Mouse (Mus musculus) left cerebral cortex, postnatal 4 days (tissue): ENCODE measurements around the gene Vti1a. TPM values are rescaled to one million over a fixed set of nuclear protein-coding genes. Genes with fewer than 3 reads are reported as not detected.
A peak's percentile ranks its signal among the peaks of the same experiment; 100 is the strongest.

Experiments used
- DNase-seq: peaks from one replicate; pipeline ENCODE4 v3.0.0-alpha.2; 2022
- intact Hi-C: fragments of 180-260 bp; cut with DNase I; formaldehyde crosslinking; loops from one replicate; pipeline ENCODE4 v1.15.1; 2025
- total RNA-seq, 2 experiments: library from RNA; stranded (reverse); gene quantifications; 2 replicates each; pipeline ENCODE4 v1.2.3; 2021

The Vti1a gene
- total RNA-seq, 2 experiments from 2014 or later, result 49.6 to 50.2 TPM

DNA sequence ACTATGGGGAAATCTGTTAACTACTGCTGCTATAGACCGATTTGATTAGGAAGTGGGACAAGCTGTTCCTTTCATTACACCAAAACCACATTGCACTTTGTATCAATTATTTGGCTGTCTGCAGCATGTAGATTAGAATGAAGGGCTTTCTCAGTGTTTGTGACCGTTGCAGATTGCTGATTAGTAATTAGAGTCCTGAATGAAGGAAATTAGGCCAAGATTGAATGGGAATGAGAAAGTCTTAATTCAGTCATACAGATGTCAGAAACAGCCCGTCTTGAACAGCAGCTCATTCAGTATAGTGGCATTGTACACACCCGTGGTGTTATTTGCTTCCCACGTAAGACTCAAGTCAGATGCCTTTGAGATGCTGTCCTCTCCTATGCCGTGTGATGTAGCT lies 60.2 kb downstream of the Vti1a start:
- intact Hi-C loops, result no loop called here
- no peak for DNase-seq

DNA sequence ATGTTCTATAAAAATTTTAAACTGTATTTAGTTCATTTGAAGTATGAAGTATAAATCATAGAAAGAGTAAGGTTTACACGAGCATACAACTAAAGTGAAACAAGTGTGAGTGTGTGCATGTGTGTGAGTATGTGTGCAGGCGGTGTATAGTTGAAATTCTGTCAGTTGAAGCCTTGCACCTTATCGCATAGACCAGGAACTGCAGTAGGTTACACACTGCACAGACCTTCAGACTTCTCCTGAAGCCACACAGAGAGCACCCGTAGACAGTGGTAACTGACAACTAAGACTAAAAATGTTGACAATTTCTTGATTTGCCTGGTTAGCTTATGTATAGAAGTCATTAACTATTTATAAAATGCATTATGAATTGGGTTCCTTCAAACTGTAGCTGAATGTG lies 61.4 kb downstream of the Vti1a start:
- no peak for DNase-seq
- intact Hi-C loops, result no loop called here

DNA sequence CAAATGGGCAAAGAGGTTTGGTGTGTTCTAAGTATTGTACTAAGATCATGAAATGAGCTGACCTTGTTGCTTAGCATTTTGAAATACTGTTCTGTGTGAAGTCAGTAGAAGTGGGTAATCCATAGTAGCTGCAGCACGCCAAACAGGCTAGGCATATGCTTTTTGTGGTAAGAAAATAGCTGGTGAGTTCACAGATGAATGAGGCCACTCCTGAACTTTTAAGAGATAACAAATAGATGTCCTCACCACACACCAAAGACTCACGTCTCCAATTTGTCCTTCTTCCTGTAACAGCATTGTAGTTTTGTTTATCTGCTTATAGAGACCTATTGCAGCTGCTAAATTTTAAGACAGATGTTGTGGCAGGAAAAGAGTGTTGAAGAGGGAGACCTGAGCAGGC lies 62.8 kb downstream of the Vti1a start:
- DNase-seq, result no peak
- intact Hi-C loops, result no loop called here

DNA sequence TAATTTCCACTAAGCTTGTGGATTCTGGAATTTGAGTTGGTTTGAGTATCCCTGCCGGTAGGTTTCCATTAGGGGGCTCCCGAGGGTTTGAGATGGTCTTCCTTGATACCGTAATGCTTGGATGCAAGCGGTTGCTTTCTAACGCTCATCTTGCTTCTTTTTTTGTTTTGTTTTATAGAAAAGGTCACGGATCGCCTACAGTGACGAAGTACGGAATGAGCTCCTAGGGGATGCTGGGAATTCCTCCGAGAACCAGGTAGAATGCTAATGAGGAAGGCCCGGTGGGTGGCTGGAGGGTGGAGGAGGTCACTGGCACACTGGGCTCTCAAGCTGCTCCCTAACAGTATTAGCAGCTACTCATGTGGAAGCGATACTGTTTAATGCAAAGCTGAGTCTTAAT lies 64.7 kb downstream of the Vti1a start:
- intact Hi-C loops, result no loop called here
- no peak for DNase-seq

DNA sequence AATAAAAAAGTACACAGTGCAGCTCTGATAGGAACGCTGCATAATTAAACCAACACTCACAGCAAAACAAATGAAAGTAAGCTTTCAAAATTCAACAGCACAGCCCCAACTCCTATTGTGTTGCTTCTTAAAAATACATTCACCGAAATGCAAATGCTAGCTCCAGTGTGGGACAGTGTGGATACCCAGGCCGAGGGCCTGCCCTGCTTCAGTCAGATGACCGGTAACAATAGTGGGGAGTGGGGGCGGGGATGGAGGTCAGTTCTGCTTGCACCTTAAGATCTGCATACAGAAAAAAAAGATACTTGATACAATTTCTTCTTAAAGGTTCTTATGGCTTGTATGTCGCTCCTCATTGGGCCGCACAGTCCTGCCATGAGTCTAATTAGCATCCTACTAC lies 65.2 kb downstream of the Vti1a start:
- intact Hi-C loops, result no loop called here
- no peak for DNase-seq

DNA sequence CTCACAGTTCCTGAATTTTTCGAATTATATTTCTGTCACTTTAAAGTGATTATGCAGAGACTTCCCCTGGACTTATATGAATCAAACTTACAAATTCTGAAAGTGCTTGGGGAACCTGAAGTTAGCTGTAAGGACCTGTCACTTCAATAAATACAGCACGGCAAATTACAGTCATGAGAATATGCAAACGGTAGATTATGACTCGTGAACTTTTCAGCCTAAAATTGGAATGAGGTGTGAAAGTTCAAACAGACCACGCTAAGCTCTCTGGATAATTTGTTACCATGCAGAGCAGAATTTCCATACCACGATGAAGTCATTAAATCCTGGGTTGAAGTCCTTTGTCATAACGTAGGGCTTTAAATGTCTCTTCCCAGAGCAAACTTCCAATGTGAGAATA lies 66.7 kb downstream of the Vti1a start:
- intact Hi-C loops, result no loop called here

DNA sequence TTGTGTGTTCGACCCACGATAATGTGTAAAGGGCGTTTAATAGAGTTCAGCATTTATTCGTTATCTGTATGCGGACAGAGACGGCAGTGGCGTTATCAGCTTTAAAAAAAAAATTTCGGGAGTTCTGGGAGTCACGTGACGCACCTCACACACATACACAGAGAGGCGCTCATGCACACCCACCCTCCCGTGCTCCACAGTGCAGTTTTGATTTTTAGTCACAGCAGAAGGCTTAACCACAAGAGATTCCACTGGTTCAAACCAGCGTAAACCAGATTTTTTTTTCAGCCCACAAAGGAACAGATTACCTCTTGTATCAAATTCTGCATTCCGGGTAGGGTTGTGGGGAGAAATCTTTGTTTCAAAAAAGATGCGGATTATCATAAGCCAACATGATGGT lies 68.5 kb downstream of the Vti1a start:
- intact Hi-C loops, result no loop called here
- no peak for DNase-seq

More for the DNA sequence above, 66.7 kb downstream of the Vti1a start:
- no peak for DNase-seq

DNA sequence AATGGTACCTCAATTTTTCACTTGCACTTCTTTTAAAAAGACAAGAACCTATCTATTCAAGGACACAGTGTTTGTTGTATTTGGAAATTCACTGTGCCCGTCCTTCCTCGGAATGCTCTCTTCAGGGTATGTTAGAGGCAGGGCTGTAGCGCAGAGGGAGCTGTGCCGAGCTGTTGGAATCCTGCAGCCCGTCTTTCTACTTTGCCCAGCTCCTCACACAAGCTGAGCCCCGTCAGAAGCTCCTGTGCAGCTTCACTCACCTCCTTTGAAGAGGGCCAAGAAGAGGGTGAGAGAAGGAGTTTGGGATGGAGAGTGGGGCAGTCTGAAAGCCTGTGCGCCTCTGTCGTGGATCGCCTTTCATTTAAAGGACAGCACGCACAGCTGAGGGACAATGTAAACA lies 72.9 kb downstream of the Vti1a start:
- intact Hi-C loops, result no loop called here
- no peak for DNase-seq

DNA sequence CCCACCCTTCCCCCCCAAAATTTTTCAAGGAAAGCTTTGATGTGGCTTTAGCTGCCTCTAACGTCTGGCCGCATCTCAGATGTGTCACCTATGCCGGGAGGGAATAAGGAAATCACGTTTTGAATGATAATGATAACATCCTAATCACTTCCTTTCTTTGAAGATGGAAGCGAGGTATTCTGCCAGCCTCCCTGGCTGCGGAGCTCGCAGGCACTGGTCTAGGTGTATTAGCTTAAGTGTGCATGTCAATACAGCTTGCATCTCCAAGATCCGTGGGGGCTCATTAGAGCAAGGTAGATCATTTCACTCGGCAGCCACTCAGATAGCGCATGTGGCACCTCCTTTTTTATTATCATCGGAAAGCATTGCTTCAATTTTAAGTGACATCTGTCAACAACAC lies 74.2 kb downstream of the Vti1a start:
- DNase-seq, result no peak
- intact Hi-C loops, result no loop called here

DNA sequence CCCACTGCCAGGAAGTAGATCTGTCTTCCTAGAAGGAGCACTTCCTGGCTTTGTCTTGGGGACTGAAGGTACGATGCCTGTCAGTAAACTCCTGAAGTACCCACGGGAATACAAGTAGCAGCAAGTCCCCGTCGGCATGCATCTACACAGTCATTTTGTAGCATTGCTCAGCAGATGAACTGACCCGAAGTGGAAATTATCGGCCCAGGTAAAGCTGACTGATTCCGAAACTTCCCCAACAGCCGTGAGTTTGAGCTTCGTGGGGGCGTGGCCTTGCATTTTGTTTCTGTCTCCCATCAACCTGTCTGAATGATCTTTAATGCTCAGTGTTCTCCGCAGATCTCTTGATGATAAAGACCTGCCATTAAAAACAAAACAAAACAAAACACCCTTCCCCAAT lies 85.5 kb downstream of the Vti1a start:
- intact Hi-C loops, result no loop called here

DNA sequence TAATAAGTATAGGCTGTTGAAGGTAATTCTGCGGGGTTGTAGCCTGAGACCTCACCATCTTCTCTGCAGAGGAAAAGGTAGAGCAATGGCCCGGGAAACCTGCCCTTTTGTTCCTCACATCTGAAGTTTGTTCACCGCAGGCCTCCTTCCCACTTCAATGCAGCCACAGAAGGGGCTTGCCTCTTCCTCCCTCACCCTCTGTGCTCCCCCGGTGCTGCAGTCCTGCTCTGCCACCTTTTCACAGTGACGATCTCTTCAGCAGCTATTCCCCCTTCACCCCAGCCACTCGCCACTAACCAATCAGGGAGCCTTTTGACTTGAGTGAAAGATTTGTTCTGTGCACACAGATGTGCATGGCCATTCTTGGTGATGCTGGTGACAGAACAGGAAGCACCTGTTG lies 92.4 kb downstream of the Vti1a start:
- intact Hi-C loops, result no loop called here
- DNase-seq, result no peak

More for the DNA sequence above, 85.5 kb downstream of the Vti1a start:
- no peak for DNase-seq

DNA sequence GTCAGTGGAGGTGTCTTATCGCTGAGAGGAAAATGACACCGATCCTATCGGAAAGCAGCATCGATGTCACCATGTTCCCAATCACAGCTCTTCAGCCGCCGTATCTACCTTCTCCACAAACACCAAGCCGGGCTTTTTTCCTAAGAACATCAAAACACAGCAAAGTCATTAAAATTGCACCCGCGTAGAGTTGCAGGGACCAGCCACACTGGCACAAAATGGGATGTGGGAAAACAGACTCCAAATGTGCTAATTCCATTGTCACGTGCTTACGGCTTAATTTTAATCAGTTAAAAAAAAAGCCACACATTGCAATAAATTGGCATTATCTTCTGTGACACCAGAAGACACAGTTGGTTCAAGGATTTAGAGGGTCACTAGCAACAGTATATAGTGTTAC lies 95.3 kb downstream of the Vti1a start:
- no peak for DNase-seq
- intact Hi-C loops, result loop anchor here (5.0 to 10.0 kb wide), 2 partner anchors 483 to 721 kb away; no protein-coding TSS in a partner anchor

DNA sequence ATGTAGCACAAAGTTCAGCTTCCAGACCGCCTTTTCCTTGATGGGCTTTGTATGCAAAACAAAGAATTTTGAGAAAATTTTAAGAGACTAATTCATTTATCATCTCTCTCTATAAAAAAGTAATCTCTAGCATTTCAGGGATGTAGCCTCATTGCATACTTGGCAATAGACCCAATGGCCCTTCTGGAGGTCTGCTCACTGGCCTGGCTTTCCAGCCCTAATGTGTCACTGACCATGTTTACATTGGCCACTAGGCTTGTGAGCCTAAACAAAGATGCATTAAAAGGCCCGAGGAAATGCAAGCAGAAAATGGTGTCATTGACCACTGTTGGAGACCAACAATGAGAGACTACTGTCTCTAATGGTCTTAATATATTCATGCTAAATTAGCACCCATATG lies 95.8 kb downstream of the Vti1a start:
- intact Hi-C loops, result loop anchor here (5.0 to 10.0 kb wide), 2 partner anchors 483 to 720 kb away; no protein-coding TSS in a partner anchor
- DNase-seq, result no peak

DNA sequence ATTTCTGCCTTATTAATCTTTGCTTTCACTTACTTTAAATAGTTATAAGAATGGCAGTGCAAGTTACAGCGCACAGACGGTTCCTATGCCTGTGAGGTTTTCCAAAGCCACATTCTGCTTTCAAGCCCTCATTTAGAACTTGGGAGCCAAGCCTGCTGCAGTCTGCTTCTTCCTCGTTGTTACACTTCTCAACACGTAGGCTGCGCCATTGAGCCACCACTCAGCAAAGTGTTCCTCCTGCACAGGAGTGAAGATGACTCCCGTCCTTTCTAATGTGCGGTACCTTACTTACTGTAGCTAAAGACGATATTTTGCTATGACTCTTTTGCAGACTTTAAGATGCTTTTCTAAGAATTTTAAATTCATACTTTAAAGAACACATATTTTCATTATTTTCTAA lies 98.0 kb downstream of the Vti1a start:
- DNase-seq, result peak; percentile 72

DNA sequence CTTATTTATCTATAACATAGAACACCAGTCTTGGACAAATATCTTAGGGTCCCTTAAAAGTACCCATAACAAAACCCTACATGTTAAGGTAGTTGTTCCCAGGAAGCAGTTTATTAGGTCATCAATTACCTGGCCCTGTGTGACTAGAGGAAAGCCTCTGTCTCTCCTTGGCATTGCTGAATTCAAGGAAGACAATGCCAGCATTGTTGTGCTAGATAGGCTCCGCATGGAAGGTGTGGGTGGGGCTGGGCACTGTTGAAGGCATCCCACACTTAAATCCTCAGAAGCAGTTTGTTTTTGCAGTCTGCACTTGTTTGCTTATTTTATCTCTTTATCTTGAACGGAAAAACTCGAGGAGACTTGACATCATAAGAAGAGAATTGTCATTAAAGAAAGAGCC lies 102.7 kb downstream of the Vti1a start:
- intact Hi-C loops, result loop anchor here (10.0 kb wide), 1 partner anchor 476 kb away; no protein-coding TSS in a partner anchor

More for the DNA sequence above, 98.0 kb downstream of the Vti1a start:
- intact Hi-C loops, result loop anchor here (5.0 to 10.0 kb wide), 2 partner anchors 481 to 718 kb away; no protein-coding TSS in a partner anchor

DNA sequence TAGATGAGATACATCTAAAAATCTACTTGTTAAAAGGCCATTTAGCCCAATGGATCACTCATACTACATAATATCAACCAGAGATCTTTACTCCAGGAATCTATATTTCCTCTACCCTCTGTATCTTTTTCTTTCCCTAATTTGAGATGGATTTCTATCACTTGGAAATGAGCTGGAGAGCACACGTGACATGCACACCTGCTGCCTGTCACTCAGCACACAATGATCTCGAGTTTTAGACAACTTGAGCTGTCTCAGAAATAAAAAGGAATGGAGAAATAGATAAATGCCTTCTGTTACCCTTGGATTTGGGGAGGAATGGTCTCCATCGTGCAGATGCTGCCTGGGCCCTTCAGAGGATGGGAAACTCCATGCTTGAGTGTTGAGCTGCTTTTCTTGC lies 103.9 kb downstream of the Vti1a start:
- intact Hi-C loops, result loop anchor here (10.0 kb wide), 1 partner anchor 475 kb away; no protein-coding TSS in a partner anchor
- DNase-seq, result no peak

More for the DNA sequence above, 102.7 kb downstream of the Vti1a start:
- no peak for DNase-seq

DNA sequence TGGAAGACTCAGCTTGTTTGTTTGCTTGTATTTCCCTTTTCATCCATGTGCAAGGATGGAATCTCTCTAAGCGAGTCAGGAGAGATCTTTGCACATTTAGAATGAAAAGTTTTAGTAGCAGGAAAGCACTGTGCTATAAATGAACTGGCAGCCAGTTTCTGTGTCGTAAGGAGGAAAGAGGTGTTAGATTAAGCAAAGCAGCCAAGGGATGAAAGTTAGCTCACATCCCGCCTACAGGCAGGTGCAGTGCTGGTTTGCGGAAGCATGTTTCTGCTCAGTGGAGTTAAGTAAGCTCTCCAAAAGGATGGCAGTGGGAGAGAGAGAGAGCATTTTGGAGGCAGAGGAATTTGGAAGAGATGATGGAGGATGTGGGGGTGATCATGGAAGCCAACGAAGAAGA lies 105.7 kb downstream of the Vti1a start:
- intact Hi-C loops, result no loop called here
- no peak for DNase-seq

DNA sequence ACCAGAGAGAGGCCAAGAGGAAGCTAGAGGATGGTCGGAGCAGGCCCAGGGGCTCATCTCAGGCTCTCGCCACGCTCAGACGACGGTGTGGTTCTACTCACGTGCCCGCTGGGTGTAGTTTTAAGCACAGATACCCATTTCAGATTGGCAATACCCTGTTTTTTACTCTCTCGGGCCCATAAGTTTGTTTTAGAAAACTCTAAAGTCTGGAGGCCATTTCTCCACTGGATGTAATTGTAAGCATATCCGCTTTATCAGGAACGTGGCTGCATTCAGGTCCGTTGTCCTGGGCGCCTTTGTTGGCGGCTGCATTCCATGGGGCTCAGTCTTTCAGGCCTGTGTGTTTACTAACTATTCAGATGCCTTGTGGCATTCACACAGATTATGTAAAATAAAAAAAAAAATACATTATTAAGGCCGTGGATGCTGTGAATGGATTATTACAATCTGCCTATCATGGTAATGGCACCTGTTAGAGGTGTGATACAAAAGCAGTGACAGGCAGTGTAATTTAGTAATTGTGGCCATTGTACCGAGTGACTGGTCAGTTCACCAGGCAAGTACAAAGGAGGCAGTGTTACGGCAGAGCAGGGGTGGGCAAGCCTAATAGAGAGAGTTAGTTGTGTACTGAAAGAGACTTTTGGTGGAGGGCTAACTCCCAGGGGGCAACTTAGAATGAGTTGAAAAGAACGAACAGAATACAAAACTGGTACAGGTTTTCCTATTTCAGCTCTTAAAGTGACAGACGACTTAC lies 106.4 kb downstream of the Vti1a start:
- intact Hi-C loops, result no loop called here
- no peak for DNase-seq

DNA sequence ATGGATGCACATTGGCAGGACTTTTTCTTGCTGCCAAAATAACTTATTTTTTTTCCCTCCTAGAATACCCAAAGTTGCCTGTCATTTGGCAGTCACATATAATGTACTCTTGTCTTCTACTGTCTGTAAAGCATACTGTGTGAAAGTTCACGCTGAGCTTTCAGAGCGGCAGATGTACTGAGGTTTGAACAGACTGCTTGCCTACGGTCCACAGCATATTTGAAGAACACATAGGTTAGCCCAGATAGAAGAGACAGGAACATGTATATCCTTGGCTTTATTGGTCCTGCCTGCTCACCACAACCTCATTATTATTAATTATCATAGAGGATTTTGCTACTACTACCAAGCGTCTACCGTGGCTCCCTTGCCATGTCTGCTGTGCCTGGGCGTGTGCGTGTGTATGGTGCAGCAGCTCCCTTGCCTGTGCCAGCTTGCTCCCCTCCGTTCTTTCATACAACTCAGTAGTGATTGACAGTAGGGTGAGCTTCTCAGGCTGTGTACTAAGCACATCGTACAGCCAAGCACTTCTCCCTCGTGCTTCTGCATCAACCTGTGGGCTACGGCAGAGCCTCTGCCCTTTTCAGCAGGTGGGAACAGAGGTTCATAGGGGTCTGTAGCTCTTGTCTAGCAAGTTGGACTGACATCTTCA lies 107.1 kb downstream of the Vti1a start:
- intact Hi-C loops, result no loop called here

DNA sequence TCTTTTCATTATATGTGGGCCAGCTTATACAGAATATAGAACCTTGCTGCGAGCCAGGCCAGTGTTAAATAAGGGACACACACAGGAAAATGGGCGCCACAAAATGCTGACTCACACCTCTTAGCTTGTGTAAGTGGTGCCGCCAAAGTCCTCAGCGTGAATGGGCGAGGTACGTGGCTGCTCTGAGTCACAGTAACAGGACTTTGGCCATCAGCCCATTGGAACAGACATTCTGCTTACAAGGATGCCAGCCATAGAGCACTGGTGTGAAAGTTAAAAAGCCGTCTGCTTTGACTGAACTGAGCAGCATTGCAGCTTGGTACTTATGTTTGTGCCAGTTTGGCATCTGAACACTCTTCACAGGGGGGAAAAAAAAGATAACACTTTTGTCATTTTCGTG lies 107.9 kb downstream of the Vti1a start:
- intact Hi-C loops, result no loop called here
- peak; percentile 89 for DNase-seq

More for the DNA sequence above, 107.1 kb downstream of the Vti1a start:
- DNase-seq, result no peak

DNA sequence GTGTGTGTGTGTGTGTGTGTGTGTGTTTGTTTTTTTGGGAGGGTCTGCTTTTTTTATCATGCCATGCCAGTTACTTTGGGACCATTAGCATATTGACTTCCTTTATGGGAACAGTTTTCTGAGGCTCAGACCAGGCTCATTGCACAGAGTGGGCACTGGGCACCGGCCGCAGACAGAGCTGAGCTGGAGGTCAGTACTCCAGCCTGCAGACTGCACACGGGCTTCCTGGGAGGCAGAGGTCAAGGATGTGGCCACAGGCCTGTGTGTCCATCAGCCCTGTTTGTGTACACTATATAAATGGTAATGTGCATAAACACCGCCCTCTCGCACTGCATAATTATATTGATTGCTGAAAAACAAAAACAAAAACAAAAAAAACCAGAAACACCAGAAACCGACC lies 108.4 kb downstream of the Vti1a start:
- intact Hi-C loops, result no loop called here
- no peak for DNase-seq

DNA sequence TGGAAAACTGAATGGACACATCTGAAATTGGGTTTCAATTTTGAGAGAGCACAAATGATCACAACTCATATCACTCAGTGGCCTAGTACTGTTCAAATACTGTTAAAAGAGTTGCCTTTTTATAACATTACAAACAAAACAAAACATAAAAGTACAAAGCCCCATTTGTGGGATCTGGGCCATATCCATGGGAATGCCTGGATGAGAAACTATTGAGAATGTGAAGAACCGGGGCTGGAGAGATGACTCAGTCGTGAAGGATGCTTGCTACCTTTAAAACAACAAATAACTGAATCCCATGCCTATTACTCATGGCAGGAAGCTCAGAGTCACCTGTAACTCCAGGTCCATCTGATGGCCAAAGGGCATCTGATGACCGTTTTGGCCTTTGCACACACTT lies 124.2 kb downstream of the Vti1a start:
- intact Hi-C loops, result no loop called here
- DNase-seq, result no peak
